Mouse (Mus musculus) 3134 (cell line): ENCODE results near the gene Exosc8.

Experiments
- DNase-seq: peaks from one replicate; pipeline ENCODE4 v3.0.0-alpha.2; 2011; ENCODE audit warnings: low spot score; ENCODE audit not compliant: insufficient read length; ENCODE audit errors: extremely low read depth

Gene Exosc8

GRCm38 (mm10) chr3:54681310-54682204 lies 53.6 kb downstream of the Exosc8 start:
- DNase-seq, result no peak
